In genomic region chr11:77958932-77959331, GRCm38 (mm10) we compare ENCODE assay signal across 18 mouse cellular contexts. TPM values are rescaled to one million over a fixed set of nuclear protein-coding genes. Genes with fewer than 3 reads are reported as not detected.
A peak's percentile ranks its signal among the peaks of the same experiment; 100 is the strongest.
DNase-seq lines count a peak whose midpoint lies in the region; ATAC-seq and TF ChIP-seq lines count a peak whose summit lies in the region.
"Had no signal": no experiment of that assay in that cellular context is flagged by ENCODE, and none has a peak within 500 bp of the region (broad histone marks: within the 10 kb centered on the region; RNA-seq: fewer than 3 reads in every experiment).

No protein-coding gene starts in this region.

- H3ac ChIP-seq in myocyte (ENCODE audit: control insufficient read depth, insufficient read length) = no peak overlapping the region

- 0 out of 2 replicates have a peak overlapping the region, but pooled peaks have one; percentile 39 for H3K9ac ChIP-seq in hindbrain, embryonic 12.5 days
- no peak overlapping the region for H3K9ac ChIP-seq in hindbrain, postnatal 0 days (replicated peaks; ENCODE audit: low read length)
- H3K9ac ChIP-seq in CH12.LX (ENCODE audit: insufficient read depth, low read depth) = no peak overlapping the region
- peak overlapping the region; percentile 13; the same call in 1 of the 2 replicates for H3K9ac ChIP-seq in forebrain, embryonic 14.5 days (ENCODE audit: low read length)
- no peak overlapping the region for H3K9ac ChIP-seq in liver, embryonic 11.5 days (ENCODE audit: low read depth, low read length)
- H3K9ac ChIP-seq: kidney, embryonic 15.5 days; lung, embryonic 14.5 days; midbrain, embryonic 12.5 days had no signal

- H3K27me3 ChIP-seq in hindbrain, embryonic 12.5 days = peaks cover 87% of the 10 kb centered on the region
- H3K27me3 ChIP-seq in hindbrain, postnatal 0 days (ENCODE audit: insufficient read depth, low read length) = no peaks in the 10 kb centered on the region
- H3K27me3 ChIP-seq in CH12.LX (replicated peaks) (peaks cover 62% of the 10 kb centered on the region), myocyte (ENCODE audit: control insufficient read depth, insufficient read depth, insufficient read length) (peaks cover 71% of the 10 kb centered on the region)
- H3K27me3 ChIP-seq in forebrain, embryonic 14.5 days (replicated peaks; ENCODE audit: control insufficient read depth, insufficient read depth, low read length) = no peaks in the 10 kb centered on the region
- peaks cover 28% of the 10 kb centered on the region for H3K27me3 ChIP-seq in liver, embryonic 11.5 days (replicated peaks; ENCODE audit: control insufficient read depth, insufficient read depth, low read length)
- H3K27me3 ChIP-seq in heart, embryonic 10.5 days (ENCODE audit: insufficient read depth, poor library complexity, severe bottlenecking) = peaks cover 76% of the 10 kb centered on the region

- TF ChIP-seq POLR2A in CH12.LX (IDR thresholded peaks at IDR 0.05; ENCODE audit: low read depth, low read length) (no peak), myocyte (IDR thresholded peaks at IDR 0.05; ENCODE audit: insufficient read length, low read depth) (no peak)

- H3K4me1 ChIP-seq in hindbrain, embryonic 12.5 days = peaks cover 26% of the 10 kb centered on the region
- H3K4me1 ChIP-seq in hindbrain, postnatal 0 days (ENCODE audit: insufficient read depth, low read length) = peaks cover 7% of the 10 kb centered on the region
- 0 out of 4 replicates have a peak, but pooled peaks cover 0 to 3% of the 10 kb centered on the region in 2 experiments for H3K4me1 ChIP-seq in CH12.LX (ENCODE audit: control insufficient read depth in 1 of 2, insufficient read depth in 2 of 2)
- H3K4me1 ChIP-seq in forebrain, embryonic 14.5 days (ENCODE audit: control insufficient read depth, insufficient read depth, low read length) = peaks cover 55% of the 10 kb centered on the region
- no peaks in the 10 kb centered on the region for H3K4me1 ChIP-seq in liver, embryonic 11.5 days (replicated peaks; ENCODE audit: control insufficient read depth, insufficient read depth, low read length)
- H3K4me1 ChIP-seq in heart, embryonic 10.5 days = peaks cover 32% of the 10 kb centered on the region

- TF ChIP-seq EP300 in CH12.LX (IDR thresholded peaks at IDR 0.05; ENCODE audit: low read length) = no peak

- H3K4me2 ChIP-seq in hindbrain, embryonic 12.5 days (replicated peaks) = no peak overlapping the region
- H3K4me2 ChIP-seq in hindbrain, postnatal 0 days (ENCODE audit: low read depth, low read length) = no peak overlapping the region
- no peak overlapping the region for H3K4me2 ChIP-seq in CH12.LX (ENCODE audit: insufficient read depth, low read depth, poor library complexity, severe bottlenecking)
- no peak overlapping the region for H3K4me2 ChIP-seq in forebrain, embryonic 14.5 days (ENCODE audit: low read length)
- H3K4me2 ChIP-seq in myocyte (ENCODE audit: low read depth) = no peak overlapping the region
- no peak overlapping the region for H3K4me2 ChIP-seq in liver, embryonic 11.5 days
- H3K4me2 ChIP-seq: heart, embryonic 11.5 days; kidney, embryonic 15.5 days; lung, embryonic 14.5 days; midbrain, embryonic 12.5 days had no signal

- no peak for DNase-seq in hindbrain, postnatal 0 days (ENCODE audit: low spot score)
- DNase-seq in CH12.LX (ENCODE audit: extremely low read depth) = no peak
- no peak for DNase-seq in forebrain, embryonic 14.5 days (ENCODE audit: low spot score)
- no peak for DNase-seq in liver, embryonic 11.5 days (ENCODE audit: low spot score)
- DNase-seq in heart, embryonic 10.5 days (ENCODE audit: low spot score) = no peak
- DNase-seq: gastrocnemius, postnatal 36 days; heart, postnatal 36 days; layer of hippocampus, postnatal 36 days; lung, embryonic 14.5 days; lung, postnatal 4 days had no signal

- in situ Hi-C loops in CH12.LX (cut with MboI; ENCODE audit: low pct_ligation_motif_present, low pct_unique_long_range_greater_than_20kb, low sequenced_read_pairs) = loop anchor here (5.0 kb wide), 1 partner anchor 217 kb away; no protein-coding TSS in a partner anchor

- H3K27ac ChIP-seq in hindbrain, embryonic 12.5 days = no peak overlapping the region
- H3K27ac ChIP-seq in hindbrain, postnatal 0 days = no peak overlapping the region
- H3K27ac ChIP-seq in CH12.LX (ENCODE audit: insufficient read depth, low read depth) = no peak overlapping the region
- 0 out of 2 replicates have a peak overlapping the region, but pooled peaks have one; percentile 15 for H3K27ac ChIP-seq in forebrain, embryonic 14.5 days (ENCODE audit: low read depth, low read length)
- H3K27ac ChIP-seq in liver, embryonic 11.5 days (ENCODE audit: low read depth, low read length) = no peak overlapping the region
- H3K27ac ChIP-seq in heart, embryonic 10.5 days = no peak overlapping the region
- H3K27ac ChIP-seq: kidney, embryonic 15.5 days; midbrain, embryonic 12.5 days had no signal

- dilution Hi-C loops in CH12.LX (cut with MboI; ENCODE audit: extremely low pct_ligation_motif_present, extremely low pct_unique_long_range_greater_than_20kb, low sequenced_read_pairs) = no loop called here

- no peak overlapping the region for H3K4me3 ChIP-seq in hindbrain, embryonic 12.5 days
- H3K4me3 ChIP-seq in hindbrain, postnatal 0 days (ENCODE audit: low read length) = no peak overlapping the region
- H3K4me3 ChIP-seq in CH12.LX (replicated peaks in 1 of 3; ENCODE audit: low read depth in 2 of 3, low read length in 2 of 3, poor library complexity in 1 of 3) (no peak overlapping the region), myocyte (no peak overlapping the region)
- H3K4me3 ChIP-seq in forebrain, embryonic 14.5 days (ENCODE audit: low read depth, low read length) = no peak overlapping the region
- no peak overlapping the region for H3K4me3 ChIP-seq in liver, embryonic 11.5 days (ENCODE audit: low read depth, low read length)
- no peak overlapping the region for H3K4me3 ChIP-seq in heart, embryonic 10.5 days
- H3K4me3 ChIP-seq: kidney, embryonic 15.5 days; midbrain, embryonic 12.5 days had no signal

- WGBS in hindbrain, embryonic 12.5 days = 68% methylated on average over 9 of the region's 9 CpGs
- WGBS in hindbrain, postnatal 0 days = 53% methylated on average over 9 of the region's 9 CpGs
- WGBS in forebrain, embryonic 14.5 days = 80% methylated on average over 9 of the region's 9 CpGs
- WGBS in liver, embryonic 11.5 days = 62% methylated on average over 9 of the region's 9 CpGs
- 52% methylated on average over 9 of the region's 9 CpGs for WGBS in heart, embryonic 10.5 days

- TF ChIP-seq RAD21 in CH12.LX (IDR thresholded peaks at IDR 0.05; ENCODE audit: low read depth, low read length) = no peak

- no peaks in the 10 kb centered on the region for H3K9me3 ChIP-seq in hindbrain, embryonic 12.5 days (replicated peaks)
- H3K9me3 ChIP-seq in hindbrain, postnatal 0 days (ENCODE audit: low read length) = no peaks in the 10 kb centered on the region
- peaks cover 4% of the 10 kb centered on the region for H3K9me3 ChIP-seq in CH12.LX (replicated peaks; ENCODE audit: low read length)
- no peaks in the 10 kb centered on the region for H3K9me3 ChIP-seq in forebrain, embryonic 14.5 days (replicated peaks; ENCODE audit: control insufficient read depth, low read length)
- H3K9me3 ChIP-seq in liver, embryonic 11.5 days (ENCODE audit: control insufficient read depth, low read length) = no peaks in the 10 kb centered on the region
- no peaks in the 10 kb centered on the region for H3K9me3 ChIP-seq in heart, embryonic 10.5 days
- H3K9me3 ChIP-seq: G1E; kidney, embryonic 15.5 days; midbrain, embryonic 12.5 days had no signal

- H3K36me3 ChIP-seq in hindbrain, embryonic 12.5 days = peaks cover 3% of the 10 kb centered on the region; the same call in 1 of the 2 replicates
- H3K36me3 ChIP-seq in hindbrain, postnatal 0 days (ENCODE audit: insufficient read depth, low read length) = no peaks in the 10 kb centered on the region
- no peaks in the 10 kb centered on the region for H3K36me3 ChIP-seq in CH12.LX (replicated peaks in 1 of 2; ENCODE audit: control insufficient read depth in 1 of 2, insufficient read depth in 1 of 2, low read length in 1 of 2)
- peaks cover 25% of the 10 kb centered on the region for H3K36me3 ChIP-seq in forebrain, embryonic 14.5 days (ENCODE audit: control insufficient read depth, insufficient read depth, low read length)
- H3K36me3 ChIP-seq in myocyte (ENCODE audit: control insufficient read depth, insufficient read depth) = no peaks in the 10 kb centered on the region
- H3K36me3 ChIP-seq in liver, embryonic 11.5 days (ENCODE audit: control insufficient read depth, insufficient read depth, low read length) = no peaks in the 10 kb centered on the region
- H3K36me3 ChIP-seq in heart, embryonic 10.5 days = no peaks in the 10 kb centered on the region
- H3K36me3 ChIP-seq: G1E; kidney, embryonic 15.5 days; midbrain, embryonic 12.5 days had no signal

- ATAC-seq in hindbrain, embryonic 12.5 days (ENCODE audit: low FRiP score) = no peak
- ATAC-seq in hindbrain, postnatal 0 days = no peak
- ATAC-seq in forebrain, embryonic 14.5 days = no peak
- ATAC-seq in liver, embryonic 11.5 days (replicated peaks; ENCODE audit: low FRiP score) = no peak
- ATAC-seq: intestine, embryonic 16.5 days had no signal

- TF ChIP-seq CTCF in hindbrain, postnatal 0 days (IDR thresholded peaks at IDR 0.05; ENCODE audit: low read depth) = no peak
- TF ChIP-seq CTCF in CH12.LX (conservative IDR thresholded peaks at IDR 0.05 in 1 of 2, IDR thresholded peaks at IDR 0.05 in 1 of 2; ENCODE audit: low read depth in 2 of 2, low read length in 2 of 2) = no peak

- no peaks in the 10 kb centered on the region for H3K79me2 ChIP-seq in CH12.LX (replicated peaks; ENCODE audit: control insufficient read depth, extremely low read depth, insufficient read depth, poor library complexity, severe bottlenecking)
- H3K79me2 ChIP-seq in myocyte (ENCODE audit: control insufficient read depth, insufficient read depth) = no peaks in the 10 kb centered on the region

RNA-seq across cellular contexts. Expression of gene Phf12, which starts 23.6 kb away (rescaled TPM):
- 30.6 and 30.7 TPM in 2 replicates for polyA plus RNA-seq in hindbrain, embryonic 12.5 days (2016; fragmentation: Nextera tagmentation; extraction: Ambion mirVana)
- total RNA-seq in hindbrain, postnatal 0 days (2014; rRNA removed) = 31.9 and 34.9 TPM in 2 replicates
- 8.3 and 8.7 TPM in 2 replicates for polyA plus RNA-seq in hindbrain, postnatal 0 days (2015; fragmentation: Nextera tagmentation; extraction: Ambion mirVana)
- 28.4 and 30.5 TPM in 2 replicates for total RNA-seq in CH12.LX (2012; rRNA removed)
- total RNA-seq in CH12.LX (2014; rRNA removed) = 10.7 and 12.2 TPM in 2 replicates
- 59.7 and 61.8 TPM in 2 replicates for polyA plus RNA-seq in CH12.LX (2012; ENCODE audit: insufficient read length, low read depth)
- polyA plus RNA-seq in forebrain, embryonic 14.5 days (2014; fragmentation: Nextera tagmentation; extraction: Ambion mirVana) = 16.5 and 17.0 TPM in 2 replicates
- 22.2 TPM for polyA plus RNA-seq in myocyte (2012; fragmentation: generic; extraction: Trizol)
- polyA plus RNA-seq in liver, embryonic 11.5 days (2014; fragmentation: Nextera tagmentation; extraction: Ambion mirVana) = 17.0 and 18.6 TPM in 2 replicates
- polyA plus RNA-seq in heart, embryonic 10.5 days (2016; fragmentation: Nextera tagmentation; extraction: Ambion mirVana) = 13.2 and 20.0 TPM in 2 replicates

RNA-seq across cellular contexts. Expression of gene Sez6, which starts 28.3 kb away (rescaled TPM):
- polyA plus RNA-seq in hindbrain, embryonic 12.5 days (2016; fragmentation: Nextera tagmentation; extraction: Ambion mirVana) = 47.3 and 48.7 TPM in 2 replicates
- total RNA-seq in hindbrain, postnatal 0 days (2014; rRNA removed) = 175 and 177 TPM in 2 replicates
- 113 and 127 TPM in 2 replicates for polyA plus RNA-seq in hindbrain, postnatal 0 days (2015; fragmentation: Nextera tagmentation; extraction: Ambion mirVana)
- total RNA-seq in CH12.LX (2012; rRNA removed) (0.04 TPM in 1 of 2 replicates, not detected in the other), CH12.LX (2014; rRNA removed) (not detected in 2 replicates)
- polyA plus RNA-seq in CH12.LX (2012; ENCODE audit: insufficient read length, low read depth) (0.45 TPM in 1 of 2 replicates, not detected in the other), myocyte (2012; fragmentation: generic; extraction: Trizol) (not detected)
- polyA plus RNA-seq in forebrain, embryonic 14.5 days (2014; fragmentation: Nextera tagmentation; extraction: Ambion mirVana) = 140 and 175 TPM in 2 replicates
- 0.36 TPM in 1 of 2 replicates, not detected in the other for polyA plus RNA-seq in liver, embryonic 11.5 days (2014; fragmentation: Nextera tagmentation; extraction: Ambion mirVana)
- polyA plus RNA-seq in heart, embryonic 10.5 days (2016; fragmentation: Nextera tagmentation; extraction: Ambion mirVana) = 0.05 and 0.30 TPM in 2 replicates
- total RNA-seq: liver, adult 2 months had no signal
- polyA plus RNA-seq: liver, adult 2 months had no signal

Comparison
In these comparisons a context has a peak if more than half of its experiments do, and no peak if none do; other contexts are left out.
1. H3K9ac ChIP-seq: peak in hindbrain, embryonic 12.5 days (single experiment) and forebrain, embryonic 14.5 days (single experiment); none in hindbrain, postnatal 0 days (single experiment), CH12.LX (single experiment) and liver, embryonic 11.5 days (single experiment).
2. RNA of gene Sez6, which starts 28.3 kb away (polyA plus RNA-seq): 140 to 175 TPM in forebrain, embryonic 14.5 days, 113 to 127 TPM in hindbrain, postnatal 0 days and 47.3 to 48.7 TPM in hindbrain, embryonic 12.5 days; 0.36 TPM in liver, embryonic 11.5 days, 0.05 to 0.30 TPM in heart, embryonic 10.5 days, 0.45 TPM in CH12.LX and not detected in myocyte (single experiment); every median in the first group is over 10 times any median in the second.